Mouse (Mus musculus): ENCODE measurements around the gene Ddx27.
A peak's percentile ranks its signal among the peaks of the same experiment; 100 is the strongest.

Ddx27 gene

GRCm38 (mm10) chr2:167062965-167063880 is 48.2 kb downstream of the Ddx27 start, which contains the start of gene Znfx1:
Gene Znfx1 (minus strand): TSS chr2:167063015.
- peak; percentile 93 to 94 for DNase-seq (ENCODE audit: low spot score in 2 of 2)

- no peak for DNase-seq (ENCODE audit: low spot score in 2 of 2)
Observed at GRCm38 (mm10) chr2:167063906-167064496, 49.0 kb downstream of the Ddx27 start.

GRCm38 (mm10) chr2:167064601-167065295 is 49.8 kb downstream of the Ddx27 start:
- DNase-seq (ENCODE audit: low spot score in 2 of 2): no peak

- no peak for DNase-seq (ENCODE audit: low spot score in 2 of 2)
Observed at GRCm38 (mm10) chr2:167066031-167066430, 51.0 kb downstream of the Ddx27 start.

GRCm38 (mm10) chr2:167066528-167067516 is 51.8 kb downstream of the Ddx27 start:
- no peak for DNase-seq (ENCODE audit: low spot score in 2 of 2)

- no peak for DNase-seq (ENCODE audit: low spot score in 2 of 2)
Observed at GRCm38 (mm10) chr2:167067575-167067974, 52.6 kb downstream of the Ddx27 start.

- no peak for DNase-seq (ENCODE audit: low spot score in 2 of 2)
Observed at GRCm38 (mm10) chr2:167070341-167070740, 55.3 kb downstream of the Ddx27 start.

- no peak for DNase-seq (ENCODE audit: low spot score in 2 of 2)
Observed at GRCm38 (mm10) chr2:167071266-167071640, 56.3 kb downstream of the Ddx27 start.

GRCm38 (mm10) chr2:167071641-167072601 is 56.9 kb downstream of the Ddx27 start:
- peak; percentile 94 for DNase-seq (ENCODE audit: low spot score in 2 of 2)

GRCm38 (mm10) chr2:167074587-167074986 is 59.6 kb downstream of the Ddx27 start:
- no peak for DNase-seq (ENCODE audit: low spot score in 2 of 2)

- no peak for DNase-seq (ENCODE audit: low spot score in 2 of 2)
Observed at GRCm38 (mm10) chr2:167076352-167076751, 61.4 kb downstream of the Ddx27 start.

GRCm38 (mm10) chr2:167076759-167077158 is 61.8 kb downstream of the Ddx27 start:
- DNase-seq (ENCODE audit: low spot score in 2 of 2): no peak

GRCm38 (mm10) chr2:167077199-167077962 is 62.4 kb downstream of the Ddx27 start:
- DNase-seq (ENCODE audit: low spot score in 2 of 2): no peak

- DNase-seq (ENCODE audit: low spot score in 2 of 2): no peak
Observed at GRCm38 (mm10) chr2:167078486-167078885, 63.5 kb downstream of the Ddx27 start.

- DNase-seq (ENCODE audit: low spot score in 2 of 2): peak; percentile 37 to 47
Observed at GRCm38 (mm10) chr2:167078931-167079495, 64.0 kb downstream of the Ddx27 start.

- DNase-seq (ENCODE audit: low spot score in 2 of 2): peak; percentile 77 to 84
Observed at GRCm38 (mm10) chr2:167079535-167080257, 64.7 kb downstream of the Ddx27 start.

GRCm38 (mm10) chr2:167080387-167080786 is 65.4 kb downstream of the Ddx27 start:
- DNase-seq (ENCODE audit: low spot score in 2 of 2): no peak

GRCm38 (mm10) chr2:167081135-167081534 is 66.1 kb downstream of the Ddx27 start:
- DNase-seq (ENCODE audit: low spot score in 2 of 2): no peak
